Comparison of ENCODE assay signal across 10 mouse cellular contexts in the genomic region with DNA sequence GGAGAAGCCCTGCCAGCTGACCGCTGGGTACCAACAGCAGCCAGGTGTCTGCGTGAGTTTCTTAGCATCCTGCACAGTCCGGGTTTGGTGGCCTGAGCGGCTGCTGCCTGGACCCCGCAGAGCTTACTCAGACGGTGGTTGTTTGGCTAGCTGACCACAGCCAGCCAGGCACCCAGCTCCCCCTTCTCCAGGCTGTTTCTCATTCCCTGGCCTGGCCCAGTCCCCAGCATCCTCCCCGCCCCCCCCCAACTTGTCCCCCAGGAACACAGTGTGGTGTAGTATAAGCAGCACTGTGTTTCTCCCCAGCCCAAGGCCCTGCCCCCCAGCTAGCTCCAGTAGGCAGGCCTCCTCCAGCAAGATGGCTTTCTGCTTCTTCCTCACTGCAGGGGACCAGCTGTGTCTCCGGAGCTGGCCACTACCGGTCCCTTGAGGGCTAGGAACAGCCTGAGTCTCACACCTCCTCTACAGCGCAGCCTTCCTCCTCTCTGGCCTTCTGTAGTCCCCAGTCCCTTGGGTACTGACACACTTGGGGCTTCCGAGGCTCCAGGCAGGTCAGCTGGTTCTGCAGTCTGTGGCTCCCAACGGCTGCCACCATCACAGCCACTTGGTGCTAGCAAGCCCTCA. TPM values are rescaled to one million over a fixed set of nuclear protein-coding genes. Genes with fewer than 3 reads are reported as not detected.
DNase-seq lines count a peak whose midpoint lies in the region; ATAC-seq and TF ChIP-seq lines count a peak whose summit lies in the region.
"Had no signal": no experiment of that assay in that cellular context is flagged by ENCODE, and none has a peak within 500 bp of the region (broad histone marks: within the 10 kb centered on the region; RNA-seq: fewer than 3 reads in every experiment).

No protein-coding gene starts in this region.

- H3K4me3 ChIP-seq in midbrain, embryonic 10.5 days: 0 out of 2 replicates have a peak overlapping the region, but pooled peaks have one; percentile 9
- H3K4me3 ChIP-seq in midbrain, postnatal 0 days (ENCODE audit: low read depth, low read length): no peak overlapping the region
- peak overlapping the region; percentile 4; the same call in 1 of the 2 replicates for H3K4me3 ChIP-seq in heart, embryonic 12.5 days
- H3K4me3 ChIP-seq in neural tube, embryonic 14.5 days (ENCODE audit: low read depth, low read length): no peak overlapping the region

- peak overlapping the region; percentile 55 for H3K27ac ChIP-seq in midbrain, embryonic 10.5 days (replicated peaks)
- no peak overlapping the region for H3K27ac ChIP-seq in midbrain, postnatal 0 days (ENCODE audit: low read depth, low read length)
- H3K27ac ChIP-seq in heart, embryonic 12.5 days (ENCODE audit: poor library complexity, severe bottlenecking): no peak overlapping the region
- H3K27ac ChIP-seq in neural tube, embryonic 14.5 days (ENCODE audit: low read depth, low read length): no peak overlapping the region; the same call in 1 of the 2 replicates

- H3K36me3 ChIP-seq in midbrain, embryonic 10.5 days: no peaks in the 10 kb centered on the region
- H3K36me3 ChIP-seq in midbrain, postnatal 0 days (ENCODE audit: insufficient read depth, low read length): no peaks in the 10 kb centered on the region
- H3K36me3 ChIP-seq in heart, embryonic 12.5 days: no peaks in the 10 kb centered on the region
- no peaks in the 10 kb centered on the region for H3K36me3 ChIP-seq in neural tube, embryonic 14.5 days (ENCODE audit: control insufficient read depth, insufficient read depth, low read length)

- H3K27me3 ChIP-seq in midbrain, embryonic 10.5 days (ENCODE audit: low read depth, poor library complexity, severe bottlenecking): peaks cover 52% of the 10 kb centered on the region
- H3K27me3 ChIP-seq in midbrain, postnatal 0 days (ENCODE audit: insufficient read depth, low read length): peaks cover 11% of the 10 kb centered on the region; the same call in 1 of the 2 replicates
- H3K27me3 ChIP-seq in heart, embryonic 12.5 days (replicated peaks): no peaks in the 10 kb centered on the region
- no peaks in the 10 kb centered on the region for H3K27me3 ChIP-seq in neural tube, embryonic 14.5 days (ENCODE audit: control insufficient read depth, insufficient read depth, low read length)

- peak; percentile 98 for DNase-seq in heart, adult 11 months
- DNase-seq in heart, adult 8-10 months (ENCODE audit: low spot score): no peak
- DNase-seq in midbrain, embryonic 10.5 days (ENCODE audit: low spot score): no peak
- no peak for DNase-seq in midbrain, postnatal 0 days (ENCODE audit: low spot score)
- no peak for DNase-seq in gastrocnemius, postnatal 10 days

- no peak for ATAC-seq in midbrain, postnatal 0 days (ENCODE audit: low FRiP score)
- ATAC-seq in heart, embryonic 12.5 days (ENCODE audit: insufficient number of reproducible peaks, low FRiP score): no peak
- ATAC-seq in neural tube, embryonic 14.5 days (ENCODE audit: low read depth): 0 out of 2 replicates have a peak, but pooled peaks have one; percentile 18
- no peak for ATAC-seq in megakaryocyte-erythroid progenitor cell, adult 5-6 weeks (replicated peaks; ENCODE audit: low FRiP score, low TSS enrichment, poor library complexity, severe bottlenecking)

- no peaks in the 10 kb centered on the region for H3K9me3 ChIP-seq in midbrain, embryonic 10.5 days (replicated peaks)
- H3K9me3 ChIP-seq in midbrain, postnatal 0 days (ENCODE audit: low read length): no peaks in the 10 kb centered on the region
- H3K9me3 ChIP-seq in heart, embryonic 12.5 days (replicated peaks): no peaks in the 10 kb centered on the region
- no peaks in the 10 kb centered on the region for H3K9me3 ChIP-seq in neural tube, embryonic 14.5 days (ENCODE audit: control insufficient read depth, low read length)

- no peak overlapping the region for H3K4me2 ChIP-seq in midbrain, postnatal 0 days (ENCODE audit: low read depth, low read length, poor library complexity, severe bottlenecking)
- peak overlapping the region; percentile 75 for H3K4me2 ChIP-seq in heart, embryonic 12.5 days
- H3K4me2 ChIP-seq in neural tube, embryonic 14.5 days (ENCODE audit: low read depth, low read length): no peak overlapping the region

- TF ChIP-seq CTCF in midbrain, postnatal 0 days (IDR thresholded peaks at IDR 0.05): no peak

- no peak overlapping the region for H3K9ac ChIP-seq in midbrain, postnatal 0 days (replicated peaks; ENCODE audit: low read length, poor library complexity, severe bottlenecking)
- H3K9ac ChIP-seq in heart, embryonic 12.5 days: peak overlapping the region; percentile 44
- H3K9ac ChIP-seq in neural tube, embryonic 14.5 days (replicated peaks; ENCODE audit: low read depth, low read length): no peak overlapping the region

- peaks cover 49% of the 10 kb centered on the region for H3K4me1 ChIP-seq in midbrain, embryonic 10.5 days
- peaks cover 9% of the 10 kb centered on the region; the same call in 1 of the 2 replicates for H3K4me1 ChIP-seq in midbrain, postnatal 0 days (ENCODE audit: insufficient read depth, low read length)
- peaks cover 76% of the 10 kb centered on the region for H3K4me1 ChIP-seq in heart, embryonic 12.5 days (replicated peaks)
- H3K4me1 ChIP-seq in neural tube, embryonic 14.5 days (ENCODE audit: control insufficient read depth, insufficient read depth, low read length): peaks cover 19% of the 10 kb centered on the region

- WGBS in midbrain, embryonic 10.5 days: 53% methylated on average over 12 of the region's 12 CpGs
- 46% methylated on average over 12 of the region's 12 CpGs for WGBS in midbrain, postnatal 0 days
- 49% methylated on average over 12 of the region's 12 CpGs for WGBS in heart, embryonic 12.5 days
- WGBS in neural tube, embryonic 14.5 days: 51% methylated on average over 12 of the region's 12 CpGs

RNA-seq across cellular contexts. Expression of a gene that starts 8.2 kb away (rescaled TPM):
- 10 to 100 TPM; 43.8 to 75.7 (median 63.5) TPM for total RNA-seq in heart, adult 8-10 months (2022)
- polyA plus RNA-seq in midbrain, embryonic 10.5 days (2016; fragmentation: Nextera tagmentation; extraction: Ambion mirVana): 18.1 and 18.9 TPM in 2 replicates
- total RNA-seq in midbrain, postnatal 0 days (2014; rRNA removed): 14.9 and 17.3 TPM in 2 replicates
- polyA plus RNA-seq in midbrain, postnatal 0 days (2015; fragmentation: Nextera tagmentation; extraction: Ambion mirVana): 2.8 and 4.4 TPM in 2 replicates
- 60.8 and 80.5 TPM in 2 replicates for polyA plus RNA-seq in heart, embryonic 12.5 days (2016; fragmentation: Nextera tagmentation; extraction: Ambion mirVana)
- polyA plus RNA-seq in neural tube, embryonic 14.5 days (2014; fragmentation: Nextera tagmentation; extraction: Ambion mirVana): 4.2 and 14.1 TPM in 2 replicates
- total RNA-seq in megakaryocyte-erythroid progenitor cell, adult 5-6 weeks (2014; fragmentation: Nextera tagmentation): 0.72 and 1.6 TPM in 2 replicates
- 0.11 and 1.4 TPM in 2 replicates for total RNA-seq in megakaryocyte-erythroid progenitor cell, adult 5-6 weeks (2017)
- total RNA-seq in gastrocnemius, postnatal 10 days (2021): 100 to 1,000 TPM in 1 of 2 experiments, 10 to 100 TPM in 1; 90.1 to 127 TPM

RNA-seq across cellular contexts. Expression of a gene that starts 41.8 kb away (rescaled TPM):
- not detected for total RNA-seq in heart, adult 8-10 months (2022)
- not detected in 2 replicates for polyA plus RNA-seq in midbrain, embryonic 10.5 days (2016; fragmentation: Nextera tagmentation; extraction: Ambion mirVana)
- not detected in 2 replicates for total RNA-seq in midbrain, postnatal 0 days (2014; rRNA removed)
- polyA plus RNA-seq in midbrain, postnatal 0 days (2015; fragmentation: Nextera tagmentation; extraction: Ambion mirVana): not detected in 2 replicates
- not detected in 2 replicates for polyA plus RNA-seq in heart, embryonic 12.5 days (2016; fragmentation: Nextera tagmentation; extraction: Ambion mirVana)
- not detected in 2 replicates for polyA plus RNA-seq in neural tube, embryonic 14.5 days (2014; fragmentation: Nextera tagmentation; extraction: Ambion mirVana)
- not detected in 2 replicates for total RNA-seq in megakaryocyte-erythroid progenitor cell, adult 5-6 weeks (2014; fragmentation: Nextera tagmentation)
- total RNA-seq in megakaryocyte-erythroid progenitor cell, adult 5-6 weeks (2017): not detected in 2 replicates
- not detected for total RNA-seq in gastrocnemius, postnatal 10 days (2021)
- total RNA-seq: adrenal gland, postnatal 36 days; left cerebral cortex, postnatal 10 days had no signal

RNA-seq across cellular contexts. Expression of a gene that starts 55.0 kb away (rescaled TPM):
- total RNA-seq in heart, adult 8-10 months (2022): not detected
- polyA plus RNA-seq in midbrain, embryonic 10.5 days (2016; fragmentation: Nextera tagmentation; extraction: Ambion mirVana): 0.17 and 0.20 TPM in 2 replicates
- total RNA-seq in midbrain, postnatal 0 days (2014; rRNA removed): 0.11 TPM in 1 of 2 replicates, not detected in the other
- 0.12 and 0.39 TPM in 2 replicates for polyA plus RNA-seq in midbrain, postnatal 0 days (2015; fragmentation: Nextera tagmentation; extraction: Ambion mirVana)
- 0.13 TPM in 1 of 2 replicates, not detected in the other for polyA plus RNA-seq in heart, embryonic 12.5 days (2016; fragmentation: Nextera tagmentation; extraction: Ambion mirVana)
- 0.07 and 2.6 TPM in 2 replicates for polyA plus RNA-seq in neural tube, embryonic 14.5 days (2014; fragmentation: Nextera tagmentation; extraction: Ambion mirVana)
- total RNA-seq in megakaryocyte-erythroid progenitor cell, adult 5-6 weeks (2014; fragmentation: Nextera tagmentation): not detected in 2 replicates
- not detected in 2 replicates for total RNA-seq in megakaryocyte-erythroid progenitor cell, adult 5-6 weeks (2017)
- total RNA-seq in gastrocnemius, postnatal 10 days (2021): under 1 TPM; 0.19 to 0.32 TPM

Comparison
In these comparisons a context has a peak if more than half of its experiments do, and no peak if none do; other contexts are left out.
1. H3K4me3 ChIP-seq: peak in midbrain, embryonic 10.5 days (single experiment) and heart, embryonic 12.5 days (single experiment); none in midbrain, postnatal 0 days (single experiment) and neural tube, embryonic 14.5 days (single experiment).